Mouse (Mus musculus): ENCODE data around the gene Ahsa1. TPM values are rescaled to one million over a fixed set of nuclear protein-coding genes. Genes with fewer than 3 reads are reported as not detected.
"Not testable (repeated sequence)": the region's sequence is repeated elsewhere in the genome, so short reads cannot be mapped to it uniquely, and the experiment has no call there.

Gene Ahsa1
- polyA plus RNA-seq, 1 experiment from 2014 or later = 211 TPM

DNA sequence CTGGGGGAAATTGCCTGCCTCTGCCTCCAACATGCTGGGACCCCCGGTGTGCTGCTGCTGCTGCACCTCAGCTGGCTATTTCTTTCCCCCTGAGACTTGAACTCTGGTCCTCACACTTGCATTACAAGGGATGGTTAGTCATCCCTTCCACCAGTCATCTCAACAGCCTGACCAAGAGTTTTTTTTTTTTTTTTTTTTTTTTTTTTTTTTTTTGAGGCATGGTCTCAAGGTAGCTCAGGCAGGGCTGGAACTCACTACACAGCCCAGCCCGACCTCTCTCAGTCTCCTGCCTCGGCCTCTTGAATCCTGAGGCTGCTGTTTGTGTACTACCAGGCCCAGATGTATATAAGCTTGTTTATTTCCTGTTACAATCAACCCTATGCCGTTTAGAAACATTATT lies 18.0 kb downstream of the Ahsa1 start:
- no peaks in the 10 kb centered on the region for H3K27me3 ChIP-seq
- no peak overlapping the region for H3K4me2 ChIP-seq
- no peak overlapping the region for H3K27ac ChIP-seq (replicated peaks)
- no peak overlapping the region for H3K9ac ChIP-seq
- H3K4me1 ChIP-seq (replicated peaks) = no peaks in the 10 kb centered on the region
- ATAC-seq (ENCODE audit: low read depth) = no peak
- H3K4me3 ChIP-seq = no peak overlapping the region
- WGBS = 83% methylated on average over 4 of the region's 4 CpGs
- no peaks in the 10 kb centered on the region for H3K9me3 ChIP-seq
- H3K36me3 ChIP-seq = no peaks in the 10 kb centered on the region

DNA sequence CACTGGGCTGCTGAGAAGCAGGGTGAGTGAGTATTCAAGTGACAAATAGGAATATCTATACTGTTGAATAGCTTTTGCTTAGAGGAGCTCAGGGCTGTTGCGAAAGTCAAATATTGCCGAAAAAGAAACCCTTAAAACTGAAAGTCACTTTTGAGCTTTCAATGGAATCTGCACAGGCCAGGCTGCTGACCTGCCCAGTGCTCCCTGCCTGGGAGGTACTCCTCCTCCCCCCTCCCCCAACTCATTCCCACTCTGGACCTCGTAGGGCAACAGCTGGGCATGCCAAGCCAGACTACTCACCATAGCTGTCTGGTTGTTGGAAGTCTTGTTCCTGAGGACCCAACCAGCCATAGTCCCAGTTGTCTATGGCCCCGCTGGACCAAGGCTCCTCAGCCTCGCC lies 18.4 kb downstream of the Ahsa1 start:
- no peak overlapping the region for H3K27ac ChIP-seq (replicated peaks)
- H3K4me3 ChIP-seq = no peak overlapping the region
- H3K27me3 ChIP-seq = no peaks in the 10 kb centered on the region
- H3K4me1 ChIP-seq (replicated peaks) = no peaks in the 10 kb centered on the region
- H3K9ac ChIP-seq = no peak overlapping the region
- H3K9me3 ChIP-seq = no peaks in the 10 kb centered on the region
- H3K4me2 ChIP-seq = no peak overlapping the region
- no peak for ATAC-seq (ENCODE audit: low read depth)
- no peaks in the 10 kb centered on the region for H3K36me3 ChIP-seq
- 90% methylated on average over 5 of the region's 5 CpGs for WGBS

DNA sequence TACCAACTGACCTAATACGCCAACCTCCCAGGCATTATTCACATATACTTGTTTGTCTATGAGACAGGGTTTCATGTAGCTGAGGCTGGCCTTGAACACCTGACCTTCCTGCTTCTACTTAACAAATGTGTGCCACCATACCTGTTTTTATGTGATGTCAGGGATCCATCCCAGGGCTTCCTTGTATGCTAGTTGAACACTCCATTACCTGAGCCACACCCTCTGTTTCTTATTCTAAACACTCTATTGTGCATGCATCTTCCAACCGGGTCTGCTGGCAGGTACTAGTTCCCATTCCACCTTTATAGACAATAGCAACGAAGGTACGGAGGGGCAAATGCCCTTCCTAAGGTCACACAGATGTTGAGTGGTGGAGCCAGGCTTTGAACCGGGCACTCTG lies 22.8 kb downstream of the Ahsa1 start:
- 92% methylated on average over 5 of the region's 5 CpGs for WGBS

DNA sequence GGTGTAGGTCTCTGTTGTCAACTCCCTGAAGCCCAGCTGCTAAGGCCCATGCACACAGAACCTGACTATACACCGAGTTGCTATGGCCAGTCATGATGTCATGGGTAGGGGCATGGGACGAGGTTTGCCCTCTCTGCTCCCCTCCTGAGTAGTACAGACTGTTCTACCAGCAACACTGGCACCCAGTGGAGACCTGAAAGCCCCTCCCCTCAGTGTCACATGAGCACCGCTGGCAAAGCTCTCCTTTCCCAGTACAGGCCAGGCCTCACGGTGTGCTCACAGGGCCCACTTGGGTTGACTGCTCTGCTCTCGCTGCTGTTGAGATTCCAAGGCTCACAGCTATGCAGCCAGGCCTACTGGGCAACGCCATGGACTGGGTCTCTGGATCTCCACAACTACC lies 27.7 kb downstream of the Ahsa1 start:
- no peak overlapping the region for H3K4me3 ChIP-seq
- 79% methylated on average over 6 of the region's 6 CpGs for WGBS
- no peaks in the 10 kb centered on the region for H3K9me3 ChIP-seq
- peaks cover 11% of the 10 kb centered on the region for H3K27me3 ChIP-seq
- no peak for ATAC-seq (ENCODE audit: low read depth)
- no peak overlapping the region for H3K27ac ChIP-seq (replicated peaks)
- H3K36me3 ChIP-seq = no peaks in the 10 kb centered on the region
- H3K9ac ChIP-seq = no peak overlapping the region
- no peak overlapping the region for H3K4me2 ChIP-seq
- peaks cover under 1% of the 10 kb centered on the region for H3K4me1 ChIP-seq (replicated peaks)

More for the DNA sequence above, 22.8 kb downstream of the Ahsa1 start:
- Histone ChIP-seq H3K9ac (no peak overlapping the region), H3K27me3 (no peaks in the 10 kb centered on the region), H3K36me3 (no peaks in the 10 kb centered on the region), H3K9me3 (no peaks in the 10 kb centered on the region), H3K4me3 (no peak overlapping the region), H3K27ac (replicated peaks) (no peak overlapping the region), H3K4me1 (replicated peaks) (no peaks in the 10 kb centered on the region), H3K4me2 (no peak overlapping the region)
- ATAC-seq (ENCODE audit: low read depth) = no peak

DNA sequence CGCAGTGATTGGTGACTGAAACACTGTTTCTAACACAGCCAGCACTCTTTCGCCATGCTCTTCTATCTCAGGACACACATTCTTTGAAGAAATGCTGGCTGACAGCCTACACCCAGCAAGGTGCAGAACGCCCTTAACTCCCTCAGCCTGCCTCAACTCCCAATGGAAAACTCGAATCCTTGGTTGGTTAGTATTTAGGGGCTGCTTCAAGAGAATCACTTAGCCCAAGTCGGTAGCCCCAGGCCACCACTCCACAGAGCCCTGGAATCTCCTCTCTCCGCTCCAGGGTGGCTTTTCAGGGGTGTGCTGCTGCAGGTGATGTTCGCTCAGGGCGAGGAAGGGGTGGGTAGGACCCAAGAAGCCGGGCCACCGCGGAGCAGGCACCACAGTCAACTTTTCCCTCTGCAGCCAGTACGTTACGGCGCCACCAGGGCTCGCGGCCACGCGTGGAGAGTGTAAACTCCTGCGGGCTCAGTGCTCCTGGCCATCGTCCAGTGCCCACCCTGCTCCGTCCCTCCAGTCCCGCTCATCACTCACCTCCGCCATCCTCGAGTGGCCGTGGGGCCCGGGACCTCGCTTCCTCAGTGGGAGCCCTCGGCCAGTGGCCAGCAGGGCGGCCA lies 32.9 kb downstream of the Ahsa1 start:
- WGBS = 8% methylated on average over 29 of the region's 29 CpGs
- peaks cover 18% of the 10 kb centered on the region for H3K4me1 ChIP-seq (replicated peaks)
- H3K27ac ChIP-seq (replicated peaks) = no peak overlapping the region
- H3K9me3 ChIP-seq = no peaks in the 10 kb centered on the region
- peak overlapping the region; percentile 98 for H3K4me2 ChIP-seq
- H3K27me3 ChIP-seq = peaks cover 37% of the 10 kb centered on the region
- peak overlapping the region; percentile 72 for H3K4me3 ChIP-seq
- ATAC-seq (ENCODE audit: low read depth) = peak; percentile 79
- H3K36me3 ChIP-seq = no peaks in the 10 kb centered on the region
- H3K9ac ChIP-seq = peak overlapping the region; percentile 74

DNA sequence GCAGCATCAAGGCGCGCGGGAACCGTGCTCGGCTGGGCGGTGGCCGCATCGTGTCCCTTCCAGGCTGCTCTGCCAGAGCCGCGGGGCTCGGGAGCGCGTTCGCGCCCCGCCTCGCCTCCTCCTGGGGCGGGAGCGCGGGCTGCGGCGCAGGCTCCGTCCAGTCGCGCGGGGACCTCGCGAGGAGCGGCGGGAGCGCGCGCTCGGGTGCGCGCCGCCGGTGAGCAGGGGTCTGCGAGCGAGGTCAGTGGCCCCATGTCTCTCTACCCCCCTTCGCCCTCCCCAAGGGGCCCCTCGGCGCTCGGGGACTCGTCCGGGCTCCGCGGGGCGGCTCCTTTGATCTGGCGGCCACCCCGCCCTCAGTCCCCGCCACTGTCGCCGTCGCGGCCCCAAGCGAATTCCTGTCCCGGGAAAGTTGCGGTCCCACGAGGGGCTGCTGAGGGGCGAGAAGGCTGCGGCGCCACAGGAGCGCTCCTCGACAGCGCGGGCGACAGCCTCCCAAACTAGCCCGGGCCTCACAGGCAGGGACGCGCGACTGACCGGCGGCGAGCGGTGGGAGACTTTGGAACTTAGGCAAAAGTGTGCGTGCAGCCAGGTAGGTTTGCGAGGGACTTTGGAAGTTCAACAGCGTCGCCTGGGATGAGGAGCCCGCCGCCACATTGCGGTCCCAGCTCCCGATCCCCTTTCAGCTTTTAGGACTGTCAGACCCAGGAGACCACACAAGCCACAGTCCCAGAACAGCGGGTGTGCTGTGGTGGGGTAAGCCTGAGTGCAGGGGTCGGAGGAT lies 33.6 kb downstream of the Ahsa1 start, which contains the start of gene Ism2:
Gene Ism2, minus strand, starts transcription at position 49 of the 784 bp plus-strand sequence.
- WGBS = under 1% methylated on average over 81 of the region's 86 CpGs
- peak; percentile 81 for ATAC-seq (ENCODE audit: low read depth)
- peak within 1 kb of the TSS; percentile 74 for H3K9ac ChIP-seq
- peak within 1 kb of the TSS; percentile 72 for H3K4me3 ChIP-seq
- peak within 1 kb of the TSS; percentile 98 for H3K4me2 ChIP-seq
- H3K27ac ChIP-seq (replicated peaks) = no peak within 1 kb of the TSS
- peaks cover 18% of the 10 kb centered on the region for H3K4me1 ChIP-seq (replicated peaks)
- H3K36me3 ChIP-seq = no peaks in the 10 kb centered on the region
- peaks cover 37% of the 10 kb centered on the region for H3K27me3 ChIP-seq
- H3K9me3 ChIP-seq = no peaks in the 10 kb centered on the region

DNA sequence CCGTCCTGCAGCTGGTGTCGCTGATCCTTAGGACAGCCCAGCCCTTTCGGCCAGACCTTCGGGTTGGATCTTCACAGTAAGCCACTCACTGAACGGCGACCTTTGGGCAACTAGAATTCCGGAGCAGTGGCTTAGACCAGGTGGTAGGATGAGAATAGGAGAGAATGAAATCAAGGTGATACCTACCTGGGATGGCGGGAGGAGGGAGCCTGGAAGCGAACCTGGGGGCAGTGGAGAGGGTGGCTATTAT lies 34.1 kb downstream of the Ahsa1 start:
- Histone ChIP-seq H3K4me2 (peak overlapping the region; percentile 98), H3K27me3 (peaks cover 37% of the 10 kb centered on the region), H3K4me3 (peak overlapping the region; percentile 72), H3K9ac (peak overlapping the region; percentile 74), H3K27ac (replicated peaks) (no peak overlapping the region), H3K9me3 (no peaks in the 10 kb centered on the region), H3K36me3 (no peaks in the 10 kb centered on the region), H3K4me1 (replicated peaks) (peaks cover 18% of the 10 kb centered on the region)
- no peak for ATAC-seq (ENCODE audit: low read depth)
- under 1% methylated on average over 9 of the region's 9 CpGs for WGBS

DNA sequence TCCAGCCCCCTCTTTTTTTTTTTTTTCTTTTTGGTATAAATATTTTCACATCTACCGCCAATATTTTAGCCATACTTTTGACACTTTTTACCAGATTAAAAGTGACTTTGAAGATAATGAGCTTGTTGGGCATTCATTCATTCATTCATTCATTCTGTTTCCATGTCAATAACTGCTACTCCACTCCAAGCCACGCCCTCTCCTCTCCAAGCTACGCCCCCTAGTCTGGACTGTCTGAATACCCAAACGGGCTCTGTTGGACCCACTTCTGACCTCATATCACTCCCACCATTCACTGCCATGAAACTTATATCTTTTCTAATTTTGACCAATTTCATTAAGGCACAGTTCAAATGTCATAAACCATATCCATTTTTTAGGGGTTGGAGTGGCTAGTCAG lies 34.9 kb downstream of the Ahsa1 start:
- Histone ChIP-seq H3K36me3 (no peaks in the 10 kb centered on the region), H3K9me3 (no peaks in the 10 kb centered on the region), H3K4me1 (replicated peaks) (peaks cover 25% of the 10 kb centered on the region), H3K27ac (replicated peaks) (no peak overlapping the region), H3K4me3 (no peak overlapping the region), H3K27me3 (peaks cover 37% of the 10 kb centered on the region), H3K4me2 (no peak overlapping the region), H3K9ac (no peak overlapping the region)
- no peak for ATAC-seq (ENCODE audit: low read depth)
- WGBS = 51% methylated on average over 4 of the region's 4 CpGs

DNA sequence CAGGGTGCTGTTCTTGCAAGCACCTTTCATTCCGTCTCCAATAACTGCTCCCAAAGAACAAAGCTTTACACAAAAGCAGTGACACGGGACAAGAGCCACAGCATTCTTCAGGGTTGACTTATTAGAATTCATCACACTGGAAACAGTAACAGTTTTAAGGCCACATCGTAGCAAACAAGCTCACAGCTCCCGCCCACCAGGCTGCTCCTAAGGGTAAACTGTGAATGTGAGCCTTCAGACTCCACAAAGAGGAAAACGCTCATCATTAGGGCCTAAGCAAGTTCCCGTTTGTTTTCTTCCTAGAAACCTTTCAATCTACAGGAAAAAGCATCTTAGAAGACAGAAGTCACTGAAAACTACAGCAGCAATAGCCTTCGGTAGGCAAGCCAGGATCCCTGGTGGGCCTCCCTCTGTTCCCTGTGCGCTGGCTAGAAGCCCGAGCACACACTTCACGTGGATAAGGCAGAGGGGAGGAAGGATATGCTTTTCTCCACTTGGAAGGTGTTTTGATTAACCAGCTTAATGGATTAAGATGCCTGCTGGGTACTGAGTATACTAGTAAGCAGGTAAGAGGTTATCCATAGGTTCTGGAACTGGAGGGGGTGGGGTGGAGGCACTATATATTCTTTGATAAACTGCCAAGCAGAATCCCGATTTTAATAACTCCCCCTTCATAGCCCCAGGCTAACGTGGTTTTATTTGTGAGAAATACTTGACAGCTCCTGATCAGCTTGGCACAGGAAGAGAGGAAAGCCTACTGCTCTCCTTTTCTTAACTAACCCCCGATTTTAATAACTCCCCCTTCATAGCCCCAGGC lies 39.7 kb downstream of the Ahsa1 start:
- ATAC-seq (ENCODE audit: low read depth) = no peak
- H3K4me3 ChIP-seq = no peak overlapping the region
- H3K4me1 ChIP-seq (replicated peaks) = peaks cover 7% of the 10 kb centered on the region; the same call in 1 of the 2 replicates
- no peak overlapping the region for H3K4me2 ChIP-seq
- no peak overlapping the region for H3K27ac ChIP-seq (replicated peaks)
- H3K36me3 ChIP-seq = peaks cover 34% of the 10 kb centered on the region
- WGBS = 37% methylated on average over 13 of the region's 13 CpGs
- no peaks in the 10 kb centered on the region for H3K9me3 ChIP-seq
- no peak overlapping the region for H3K9ac ChIP-seq
- H3K27me3 ChIP-seq = peaks cover 6% of the 10 kb centered on the region

DNA sequence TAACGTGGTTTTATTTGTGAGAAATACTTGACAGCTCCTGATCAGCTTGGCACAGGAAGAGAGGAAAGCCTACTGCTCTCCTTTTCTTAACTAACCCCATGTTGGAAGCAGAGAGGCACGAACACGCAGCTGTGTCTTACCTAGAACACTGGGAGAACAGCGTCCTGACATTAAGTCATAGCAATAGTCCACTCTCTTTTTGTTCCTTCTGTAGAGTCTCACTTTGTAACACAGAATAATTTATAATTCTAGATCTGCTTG lies 40.2 kb downstream of the Ahsa1 start:
- H3K27me3 ChIP-seq; H3K27ac ChIP-seq (replicated peaks); H3K9me3 ChIP-seq; H3K9ac ChIP-seq; H3K4me2 ChIP-seq; H3K4me3 ChIP-seq; H3K4me1 ChIP-seq (replicated peaks); ATAC-seq (ENCODE audit: low read depth): not testable (repeated sequence)
- 87% methylated on average over 4 of the region's 4 CpGs for whole genome bisulfite sequencing
- peaks cover 34% of the 10 kb centered on the region for H3K36me3 ChIP-seq

DNA sequence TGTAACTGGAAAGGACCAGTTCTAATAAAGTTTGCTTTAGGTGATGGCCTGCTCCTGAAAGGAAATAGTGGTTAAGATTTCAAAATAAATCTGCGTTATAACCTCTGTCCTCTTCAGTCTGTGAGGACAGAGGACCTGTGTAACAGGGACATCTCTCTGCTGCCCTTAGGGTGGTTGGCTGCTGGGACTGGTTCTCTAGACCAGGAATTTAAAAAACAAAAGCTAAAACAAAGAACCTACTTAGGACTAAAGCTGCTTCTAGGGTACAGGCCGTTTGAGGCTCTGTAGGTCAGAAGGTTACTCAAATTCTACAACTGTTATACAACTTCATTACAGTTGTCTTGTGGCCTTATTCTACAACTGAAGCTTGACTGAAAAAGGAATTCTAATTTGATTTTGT lies 46.8 kb downstream of the Ahsa1 start:
- 48% methylated on average over 2 of the region's 2 CpGs for WGBS
- Histone ChIP-seq H3K9me3 (no peaks in the 10 kb centered on the region), H3K4me1 (replicated peaks) (no peaks in the 10 kb centered on the region), H3K4me2 (no peak overlapping the region), H3K4me3 (no peak overlapping the region), H3K9ac (no peak overlapping the region), H3K36me3 (peaks cover 43% of the 10 kb centered on the region), H3K27ac (replicated peaks) (no peak overlapping the region), H3K27me3 (no peaks in the 10 kb centered on the region)
- ATAC-seq (ENCODE audit: low read depth) = no peak

DNA sequence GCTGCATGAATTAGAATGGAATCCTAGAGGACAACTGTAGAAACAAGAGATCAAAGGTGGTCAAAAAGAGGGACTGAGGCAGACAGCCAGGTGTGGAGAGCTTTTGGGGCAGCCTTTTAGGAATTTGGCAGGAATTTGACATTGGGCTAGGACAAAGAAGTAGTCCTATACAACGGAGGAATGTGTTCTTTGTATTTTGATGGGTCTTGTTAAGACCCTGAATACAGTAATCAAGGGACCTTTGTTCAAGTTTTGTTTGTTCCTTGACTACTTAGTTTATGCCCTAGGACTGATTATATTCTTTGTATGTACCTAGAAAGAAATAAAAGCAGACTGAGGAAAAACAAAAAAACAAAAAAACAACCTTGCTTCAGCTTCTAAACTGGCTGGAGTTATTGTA lies 51.7 kb downstream of the Ahsa1 start:
- 37% methylated on average over 1 of the region's 1 CpGs for WGBS
- Histone ChIP-seq H3K4me1 (replicated peaks) (no peaks in the 10 kb centered on the region), H3K9ac (no peak overlapping the region), H3K27ac (replicated peaks) (no peak overlapping the region), H3K27me3 (no peaks in the 10 kb centered on the region), H3K9me3 (no peaks in the 10 kb centered on the region), H3K36me3 (0 out of 2 replicates have a peak, but pooled peaks cover 6% of the 10 kb centered on the region), H3K4me2 (no peak overlapping the region), H3K4me3 (no peak overlapping the region)
- ATAC-seq (ENCODE audit: low read depth) = no peak

Data from neural tube, embryonic 13.5 days (tissue).